Mouse (Mus musculus): ENCODE data around the gene Smagp. TPM values are rescaled to one million over a fixed set of nuclear protein-coding genes. Genes with fewer than 3 reads are reported as not detected.

Smagp gene
- polyA plus RNA-seq (2012; rRNA removed) = 160 and 163 TPM in 2 replicates

DNA sequence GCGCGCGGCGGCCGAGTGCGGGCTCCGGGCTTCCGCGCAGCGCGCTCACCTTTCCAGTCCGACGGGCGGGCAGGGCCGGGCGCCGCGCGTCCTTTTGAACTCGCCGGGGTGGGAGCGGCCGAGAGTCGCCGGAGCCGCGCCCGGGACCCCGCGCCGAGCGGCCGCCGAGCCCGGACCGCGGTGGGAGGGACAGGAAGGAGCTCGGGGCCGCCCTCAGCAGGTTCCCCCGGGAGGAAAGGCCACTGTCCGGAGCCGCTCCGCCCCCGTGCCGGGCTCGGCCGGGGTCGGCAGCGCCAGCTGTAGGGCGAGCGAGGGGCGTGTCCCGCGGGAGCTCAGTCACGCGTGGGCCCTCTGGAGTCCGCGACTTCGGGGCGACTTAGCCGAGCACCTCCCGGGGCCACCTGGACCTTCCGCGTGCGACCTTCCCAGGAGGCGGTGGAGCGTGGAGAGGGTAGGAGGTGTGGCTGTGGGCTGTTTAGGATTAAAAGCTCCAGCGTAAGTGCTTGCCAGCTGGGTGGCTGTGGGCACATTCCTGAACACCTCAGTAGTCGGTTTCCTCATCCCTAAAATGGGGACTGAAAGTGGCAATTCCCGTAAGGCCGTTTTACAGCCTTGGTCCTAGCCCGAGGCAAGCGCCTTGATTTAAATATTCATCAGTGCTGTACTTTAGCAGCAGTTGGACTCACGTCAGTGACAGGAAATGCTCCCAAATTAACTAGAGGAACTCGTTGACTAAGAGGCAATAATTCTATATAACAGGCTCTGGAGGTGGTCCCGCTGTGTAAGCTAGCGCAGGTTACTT is at the start of gene Smagp:
TSS of gene Smagp (minus strand) at position 241 of the 802 bp plus-strand sequence.
- H3K27me3 ChIP-seq (replicated peaks; ENCODE audit: control insufficient read depth, insufficient read depth, low read length) = no peaks in the 10 kb centered on the region
- peaks cover 21% of the 10 kb centered on the region for H3K4me1 ChIP-seq (ENCODE audit: control insufficient read depth, insufficient read depth, low read length)
- peak; percentile 92 for DNase-seq
- peak within 1 kb of the TSS; percentile 86 for H3K4me3 ChIP-seq (ENCODE audit: insufficient read depth, low read depth, low read length)
- no peak for TF ChIP-seq POLR2A (IDR thresholded peaks at IDR 0.05; ENCODE audit: low read depth, low read length)
- TF ChIP-seq CTCF (conservative IDR thresholded peaks at IDR 0.05; ENCODE audit: insufficient read depth, insufficient read length, low read depth, low read length) = no peak
- under 1% methylated on average over 77 of the region's 77 CpGs for WGBS
- peak within 1 kb of the TSS; percentile 95 for H3K27ac ChIP-seq (ENCODE audit: insufficient read depth, low read depth, low read length)
- H3K36me3 ChIP-seq (ENCODE audit: control insufficient read depth, insufficient read depth, low read length) = no peaks in the 10 kb centered on the region

DNA sequence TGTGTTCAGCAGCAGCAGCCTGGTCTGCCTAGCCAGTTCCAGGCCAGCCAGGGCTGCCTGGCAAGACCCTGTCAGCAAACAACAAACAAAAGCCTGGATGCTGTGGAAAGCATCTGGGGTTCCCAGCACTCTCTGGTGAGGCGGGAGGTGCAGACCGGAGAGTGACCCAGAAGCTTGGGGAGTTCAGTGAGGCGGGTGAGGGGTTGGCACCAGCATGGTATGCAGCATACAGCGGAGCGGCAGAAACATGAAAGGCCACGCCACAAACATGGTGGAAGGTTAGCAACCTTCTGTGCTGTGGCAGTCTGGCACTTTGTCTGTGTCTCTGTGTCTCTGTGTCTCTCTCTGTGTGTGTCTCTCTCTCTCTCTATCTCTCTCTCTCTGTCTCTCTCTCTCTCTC is 49.7 kb upstream of the Smagp start:
- DNase-seq = no peak
- H3K27me3 ChIP-seq (replicated peaks; ENCODE audit: control insufficient read depth, insufficient read depth, low read length) = no peaks in the 10 kb centered on the region
- H3K4me1 ChIP-seq (ENCODE audit: control insufficient read depth, insufficient read depth, low read length) = peaks cover 4% of the 10 kb centered on the region; the same call in 1 of the 2 replicates
- H3K36me3 ChIP-seq (ENCODE audit: control insufficient read depth, insufficient read depth, low read length) = no peaks in the 10 kb centered on the region
- H3K4me3 ChIP-seq (ENCODE audit: insufficient read depth, low read depth, low read length) = no peak overlapping the region
- TF ChIP-seq POLR2A (IDR thresholded peaks at IDR 0.05; ENCODE audit: low read depth, low read length) = no peak
- TF ChIP-seq CTCF (conservative IDR thresholded peaks at IDR 0.05; ENCODE audit: insufficient read depth, insufficient read length, low read depth, low read length) = no peak
- H3K27ac ChIP-seq (ENCODE audit: insufficient read depth, low read depth, low read length) = no peak overlapping the region
- 80% methylated on average over 6 of the region's 6 CpGs for WGBS

DNA sequence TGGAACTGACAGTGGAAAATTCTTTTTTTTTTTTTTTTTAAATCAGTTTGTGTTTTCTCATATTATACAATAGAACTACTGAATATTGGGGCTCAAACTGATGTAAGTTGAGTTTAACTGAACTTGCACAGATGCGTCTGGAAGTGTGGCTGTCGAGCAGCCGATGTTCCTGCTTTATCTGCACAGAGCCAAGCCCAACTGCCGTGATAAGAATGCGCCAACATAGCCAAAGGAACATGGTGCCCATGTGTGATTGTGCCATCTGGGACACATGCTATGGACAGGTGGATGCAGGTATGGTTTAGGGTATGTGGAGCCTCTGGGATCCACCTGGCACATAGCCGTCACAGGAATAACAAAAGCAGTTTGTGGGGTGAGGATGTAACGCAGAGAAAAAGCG is 49.1 kb upstream of the Smagp start:
- Histone ChIP-seq H3K27ac (ENCODE audit: insufficient read depth, low read depth, low read length) (no peak overlapping the region), H3K36me3 (ENCODE audit: control insufficient read depth, insufficient read depth, low read length) (no peaks in the 10 kb centered on the region), H3K4me3 (ENCODE audit: insufficient read depth, low read depth, low read length) (no peak overlapping the region), H3K4me1 (ENCODE audit: control insufficient read depth, insufficient read depth, low read length) (peaks cover 4% of the 10 kb centered on the region; the same call in 1 of the 2 replicates), H3K27me3 (replicated peaks; ENCODE audit: control insufficient read depth, insufficient read depth, low read length) (no peaks in the 10 kb centered on the region)
- no peak for DNase-seq
- 94% methylated on average over 8 of the region's 8 CpGs for WGBS
- no peak for TF ChIP-seq CTCF (conservative IDR thresholded peaks at IDR 0.05; ENCODE audit: insufficient read depth, insufficient read length, low read depth, low read length)
- no peak for TF ChIP-seq POLR2A (IDR thresholded peaks at IDR 0.05; ENCODE audit: low read depth, low read length)

DNA sequence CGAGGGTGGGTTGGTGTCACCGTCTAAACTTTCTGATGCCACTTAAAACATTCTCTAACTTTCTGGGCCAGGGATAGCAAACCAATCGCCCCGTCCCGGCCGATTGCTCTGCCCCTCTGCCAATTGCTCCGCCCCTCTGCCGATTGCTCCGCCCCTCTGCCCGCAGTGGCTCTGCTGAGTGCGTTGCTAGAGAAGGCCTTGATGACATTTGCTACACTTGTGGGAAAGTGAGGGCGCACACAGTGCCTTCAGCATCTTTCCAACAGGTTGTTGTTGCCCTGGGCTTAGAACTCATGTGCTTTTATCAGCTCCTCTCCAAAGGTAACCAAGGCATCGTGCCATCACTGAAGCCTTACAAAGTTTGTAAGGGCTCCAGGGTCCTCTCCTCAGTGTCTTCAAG is 48.5 kb upstream of the Smagp start:
- TF ChIP-seq CTCF (conservative IDR thresholded peaks at IDR 0.05; ENCODE audit: insufficient read depth, insufficient read length, low read depth, low read length) (no peak), POLR2A (IDR thresholded peaks at IDR 0.05; ENCODE audit: low read depth, low read length) (no peak)
- H3K4me1 ChIP-seq (ENCODE audit: control insufficient read depth, insufficient read depth, low read length) = peaks cover 6% of the 10 kb centered on the region; the same call in 1 of the 2 replicates
- WGBS = 41% methylated on average over 13 of the region's 13 CpGs
- H3K27me3 ChIP-seq (replicated peaks; ENCODE audit: control insufficient read depth, insufficient read depth, low read length) = no peaks in the 10 kb centered on the region
- H3K36me3 ChIP-seq (ENCODE audit: control insufficient read depth, insufficient read depth, low read length) = no peaks in the 10 kb centered on the region
- no peak overlapping the region for H3K27ac ChIP-seq (ENCODE audit: insufficient read depth, low read depth, low read length)
- no peak overlapping the region for H3K4me3 ChIP-seq (ENCODE audit: insufficient read depth, low read depth, low read length)
- DNase-seq = no peak

DNA sequence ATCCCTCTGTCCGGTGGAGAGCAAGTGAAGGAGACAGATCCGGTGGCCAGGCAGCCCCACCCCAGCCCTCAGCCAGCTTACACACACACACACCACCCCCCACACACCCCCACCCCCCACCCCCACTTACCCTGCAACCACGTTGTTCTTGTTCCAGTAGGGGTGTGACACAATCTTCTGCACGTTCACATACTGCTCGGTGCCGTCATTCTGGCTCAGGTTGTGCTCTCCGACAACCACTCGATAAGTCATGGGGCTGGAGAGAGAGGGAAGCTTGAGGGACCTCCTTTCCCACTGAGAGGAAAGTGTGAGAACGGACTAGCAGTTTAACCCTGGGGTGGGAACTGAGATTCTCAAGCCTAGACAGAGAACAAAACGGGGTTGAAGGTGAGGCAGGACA is 47.7 kb upstream of the Smagp start:
- Histone ChIP-seq H3K27me3 (replicated peaks; ENCODE audit: control insufficient read depth, insufficient read depth, low read length) (no peaks in the 10 kb centered on the region), H3K36me3 (ENCODE audit: control insufficient read depth, insufficient read depth, low read length) (no peaks in the 10 kb centered on the region), H3K4me1 (ENCODE audit: control insufficient read depth, insufficient read depth, low read length) (peaks cover 14% of the 10 kb centered on the region; the same call in 1 of the 2 replicates), H3K4me3 (ENCODE audit: insufficient read depth, low read depth, low read length) (no peak overlapping the region), H3K27ac (ENCODE audit: insufficient read depth, low read depth, low read length) (no peak overlapping the region)
- TF ChIP-seq CTCF (conservative IDR thresholded peaks at IDR 0.05; ENCODE audit: insufficient read depth, insufficient read length, low read depth, low read length) = no peak
- no peak for TF ChIP-seq POLR2A (IDR thresholded peaks at IDR 0.05; ENCODE audit: low read depth, low read length)
- no peak for DNase-seq
- 74% methylated on average over 10 of the region's 10 CpGs for WGBS

DNA sequence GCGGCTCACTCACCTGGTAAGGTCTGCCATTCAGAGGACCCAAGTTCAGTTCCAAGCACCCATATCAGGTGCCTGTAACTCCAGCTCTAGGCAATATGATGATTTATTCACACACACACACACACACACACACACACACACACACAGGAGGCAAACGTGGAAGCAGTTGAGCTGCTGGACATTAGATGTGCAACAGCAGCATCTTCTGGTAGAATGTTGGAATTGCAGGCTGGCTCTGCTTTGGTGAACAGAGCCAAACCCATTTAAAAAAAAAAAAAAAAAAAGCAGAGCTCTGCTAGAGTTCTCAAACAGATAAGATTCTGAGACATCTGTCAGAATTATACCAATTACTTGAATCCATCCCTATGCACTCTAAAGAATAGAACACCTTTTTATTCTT is 46.3 kb upstream of the Smagp start:
- DNase-seq = peak; percentile 89
- Histone ChIP-seq H3K27me3 (replicated peaks; ENCODE audit: control insufficient read depth, insufficient read depth, low read length) (no peaks in the 10 kb centered on the region), H3K36me3 (ENCODE audit: control insufficient read depth, insufficient read depth, low read length) (no peaks in the 10 kb centered on the region), H3K4me3 (ENCODE audit: insufficient read depth, low read depth, low read length) (no peak overlapping the region), H3K4me1 (ENCODE audit: control insufficient read depth, insufficient read depth, low read length) (peaks cover 20% of the 10 kb centered on the region; the same call in 1 of the 2 replicates), H3K27ac (ENCODE audit: insufficient read depth, low read depth, low read length) (no peak overlapping the region)
- 48% methylated on average over 2 of the region's 2 CpGs for WGBS
- no peak for TF ChIP-seq POLR2A (IDR thresholded peaks at IDR 0.05; ENCODE audit: low read depth, low read length)
- peak; percentile 92 for TF ChIP-seq CTCF (conservative IDR thresholded peaks at IDR 0.05; ENCODE audit: insufficient read depth, insufficient read length, low read depth, low read length)

DNA sequence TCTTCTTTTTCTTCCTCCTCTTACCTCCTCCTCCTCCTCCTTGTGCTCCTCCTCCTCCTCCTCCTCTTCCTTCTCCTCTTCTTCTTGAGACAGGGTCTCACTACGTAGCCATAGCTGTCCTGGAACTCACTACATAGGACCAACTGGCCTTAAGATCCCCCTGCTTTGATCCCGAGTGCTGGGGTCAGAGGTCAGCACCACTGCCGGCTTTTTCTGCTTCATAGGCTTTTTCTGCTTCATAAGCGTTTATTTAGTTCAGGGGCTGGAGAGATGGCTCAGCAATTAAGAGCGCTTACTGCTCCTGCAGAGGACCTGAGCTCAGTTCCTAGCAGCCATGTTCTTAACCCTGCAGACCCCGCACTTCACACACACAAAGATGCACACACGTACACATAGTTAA is 45.0 kb upstream of the Smagp start:
- no peaks in the 10 kb centered on the region for H3K36me3 ChIP-seq (ENCODE audit: control insufficient read depth, insufficient read depth, low read length)
- H3K4me3 ChIP-seq (ENCODE audit: insufficient read depth, low read depth, low read length) = peak overlapping the region; percentile 63; the same call in 1 of the 2 replicates
- DNase-seq = peak; percentile 78
- H3K27ac ChIP-seq (ENCODE audit: insufficient read depth, low read depth, low read length) = peak overlapping the region; percentile 74
- TF ChIP-seq CTCF (conservative IDR thresholded peaks at IDR 0.05; ENCODE audit: insufficient read depth, insufficient read length, low read depth, low read length) = no peak
- TF ChIP-seq POLR2A (IDR thresholded peaks at IDR 0.05; ENCODE audit: low read depth, low read length) = no peak
- no peaks in the 10 kb centered on the region for H3K27me3 ChIP-seq (replicated peaks; ENCODE audit: control insufficient read depth, insufficient read depth, low read length)
- H3K4me1 ChIP-seq (ENCODE audit: control insufficient read depth, insufficient read depth, low read length) = peaks cover 25% of the 10 kb centered on the region; the same call in 1 of the 2 replicates
- WGBS = 34% methylated on average over 7 of the region's 7 CpGs
